Mouse (Mus musculus) CD4-positive, CD25-positive, alpha-beta regulatory T cell, adult 4 months (primary cell): ENCODE data around the gene Ctu2. TPM values are rescaled to one million over a fixed set of nuclear protein-coding genes. Genes with fewer than 3 reads are reported as not detected.

Experiments used
- ATAC-seq: one replicate; pipeline ENCODE4 v1.8.0; 2017
- polyA plus RNA-seq, 2 experiments: library from polyadenylated mRNA; unstranded; fragments of 100-300 nt; shearing (Covaris generic); gene quantifications; one replicate each; pipeline ENCODE4 v1.2.1; 2017

Ctu2 gene
- polyA plus RNA-seq, 2 experiments from 2014 or later: 11.5 to 16.9 TPM

DNA sequence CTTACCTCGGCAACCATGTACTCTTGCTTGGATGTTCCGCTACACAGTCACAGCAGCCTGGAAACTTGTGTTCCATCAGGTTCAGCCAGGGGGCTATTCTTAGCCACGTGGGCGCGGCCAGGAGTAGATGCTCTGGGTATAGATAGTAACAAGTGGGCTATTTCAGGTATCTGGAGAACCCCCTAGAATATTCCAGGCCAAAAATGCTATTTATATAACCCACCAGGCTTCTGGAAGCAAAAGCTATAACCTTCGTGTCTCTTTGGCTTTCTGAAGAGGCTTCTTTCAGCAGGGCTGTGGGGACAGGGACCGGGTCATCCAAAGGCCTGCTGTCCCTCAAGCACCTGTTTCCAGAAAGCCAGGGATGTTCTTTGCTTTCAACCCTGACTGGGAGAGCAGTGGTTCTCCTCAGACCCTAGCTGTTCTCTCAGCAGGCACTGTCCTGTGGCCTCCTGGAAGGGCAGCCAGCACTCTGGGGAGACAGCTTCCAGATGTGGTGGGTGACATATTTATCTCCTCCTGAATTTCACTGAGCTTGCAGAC is 24.7 kb upstream of the Ctu2 start:
- ATAC-seq: no peak

DNA sequence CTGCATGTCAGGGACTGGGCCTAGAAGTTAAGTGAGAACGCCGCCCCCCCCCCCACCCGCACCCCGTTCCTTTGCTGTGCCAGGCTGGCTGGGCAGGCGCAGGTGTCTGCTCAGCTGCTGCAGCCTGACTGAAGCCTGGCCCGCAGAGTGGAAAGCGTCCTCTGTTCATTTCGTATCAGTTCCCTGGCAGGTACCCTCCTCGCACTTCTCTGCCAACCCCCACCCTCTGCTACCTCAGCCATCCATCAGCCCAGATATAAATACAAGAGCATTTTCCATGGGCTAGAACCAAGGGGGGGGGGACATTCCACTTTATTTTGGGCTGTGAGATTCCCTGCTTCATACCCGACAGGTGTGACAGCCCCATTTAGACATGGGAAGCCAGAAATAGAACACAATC is 23.8 kb upstream of the Ctu2 start:
- ATAC-seq: no peak

DNA sequence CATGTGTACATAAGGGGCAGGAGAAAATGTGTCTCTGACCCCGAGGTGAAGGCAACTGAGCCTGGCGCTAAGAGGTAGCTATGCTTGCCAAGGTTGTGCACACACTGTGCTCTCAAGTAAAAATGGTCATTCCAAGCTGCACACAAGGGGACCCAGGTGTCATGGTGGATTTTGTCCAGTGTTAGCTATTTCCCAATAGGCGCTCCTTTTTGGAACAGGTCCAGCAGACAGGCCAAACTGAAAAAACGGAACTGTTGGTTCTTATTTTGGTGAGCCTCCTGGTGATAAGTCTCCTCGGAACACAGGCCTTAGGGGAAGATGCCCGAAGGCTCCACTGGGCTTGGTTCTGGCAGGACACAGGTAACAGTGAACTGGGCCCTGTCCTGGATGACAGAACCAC is 21.5 kb upstream of the Ctu2 start:
- ATAC-seq: no peak

DNA sequence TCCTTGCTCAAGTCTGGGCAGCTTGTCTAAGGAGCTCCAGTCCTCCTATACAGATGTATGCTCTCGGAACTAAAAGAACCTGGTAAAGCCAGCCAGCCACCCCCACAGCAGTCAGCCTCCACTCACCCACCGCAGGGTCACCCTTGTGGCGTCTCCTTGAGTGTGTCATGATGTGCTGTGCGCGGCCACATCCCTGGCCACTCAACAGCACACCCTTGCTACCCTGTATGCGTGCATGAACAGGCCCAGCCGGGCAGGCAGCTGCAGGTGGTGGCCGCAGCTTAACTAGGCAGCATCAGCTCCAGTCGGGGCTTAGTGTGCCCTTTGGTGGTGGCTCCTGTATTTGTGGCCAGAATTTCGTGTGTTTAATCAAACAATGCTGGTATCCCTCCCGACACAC is 18.8 kb upstream of the Ctu2 start:
- no peak for ATAC-seq

DNA sequence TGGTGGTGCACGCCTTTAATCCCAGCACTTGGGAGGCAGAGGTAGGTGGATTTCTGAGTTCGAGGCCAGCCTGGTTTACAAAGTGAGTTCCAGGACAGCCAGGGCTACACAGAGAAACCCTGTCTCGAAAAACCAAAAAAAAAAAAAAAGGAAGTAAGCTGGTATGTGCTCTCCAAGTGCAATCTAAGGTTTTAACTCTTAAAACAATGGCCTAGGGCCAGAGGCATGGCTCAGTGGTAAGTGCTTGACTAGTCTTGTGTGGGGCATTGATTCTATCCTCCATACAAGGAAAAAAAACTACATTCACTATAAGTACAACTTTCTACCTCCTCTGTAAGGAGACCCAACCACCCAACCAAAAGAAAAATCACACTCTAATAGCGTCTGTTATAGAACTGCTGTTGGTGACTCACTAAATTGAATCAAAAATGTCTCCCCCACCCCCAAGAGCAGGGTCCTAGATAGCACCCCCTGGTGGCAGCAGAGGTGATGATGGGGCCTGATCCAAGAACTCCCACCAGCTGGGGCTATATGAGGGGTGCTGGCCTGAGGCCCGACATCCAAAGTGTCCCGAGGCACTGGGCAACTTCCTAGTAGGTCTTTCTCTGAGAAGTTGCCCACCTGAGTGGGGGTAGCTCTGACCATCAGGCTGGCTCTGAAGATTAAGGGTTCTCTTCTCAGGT is 16.6 kb upstream of the Ctu2 start:
- no peak for ATAC-seq

DNA sequence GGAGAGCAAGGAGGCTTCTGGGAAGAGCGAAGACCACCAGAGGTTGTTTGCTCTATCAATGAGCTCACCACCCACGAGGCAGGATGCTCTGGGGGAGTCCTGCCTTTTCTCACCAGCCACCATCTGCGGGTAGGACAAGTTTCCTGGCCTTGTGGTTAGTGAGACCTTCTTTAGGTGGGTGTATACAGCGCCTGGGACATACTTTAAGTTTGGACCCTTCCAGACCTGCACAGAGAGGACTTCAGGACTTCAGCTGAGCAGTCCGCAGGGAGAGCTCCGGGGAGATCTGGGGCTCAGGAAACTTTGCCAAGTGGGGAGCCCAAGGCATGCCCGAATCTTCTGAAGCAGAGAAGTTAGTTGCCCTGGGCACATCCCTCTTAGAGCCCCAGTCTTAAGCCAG is 16.0 kb upstream of the Ctu2 start:
- peak; percentile 53 for ATAC-seq

DNA sequence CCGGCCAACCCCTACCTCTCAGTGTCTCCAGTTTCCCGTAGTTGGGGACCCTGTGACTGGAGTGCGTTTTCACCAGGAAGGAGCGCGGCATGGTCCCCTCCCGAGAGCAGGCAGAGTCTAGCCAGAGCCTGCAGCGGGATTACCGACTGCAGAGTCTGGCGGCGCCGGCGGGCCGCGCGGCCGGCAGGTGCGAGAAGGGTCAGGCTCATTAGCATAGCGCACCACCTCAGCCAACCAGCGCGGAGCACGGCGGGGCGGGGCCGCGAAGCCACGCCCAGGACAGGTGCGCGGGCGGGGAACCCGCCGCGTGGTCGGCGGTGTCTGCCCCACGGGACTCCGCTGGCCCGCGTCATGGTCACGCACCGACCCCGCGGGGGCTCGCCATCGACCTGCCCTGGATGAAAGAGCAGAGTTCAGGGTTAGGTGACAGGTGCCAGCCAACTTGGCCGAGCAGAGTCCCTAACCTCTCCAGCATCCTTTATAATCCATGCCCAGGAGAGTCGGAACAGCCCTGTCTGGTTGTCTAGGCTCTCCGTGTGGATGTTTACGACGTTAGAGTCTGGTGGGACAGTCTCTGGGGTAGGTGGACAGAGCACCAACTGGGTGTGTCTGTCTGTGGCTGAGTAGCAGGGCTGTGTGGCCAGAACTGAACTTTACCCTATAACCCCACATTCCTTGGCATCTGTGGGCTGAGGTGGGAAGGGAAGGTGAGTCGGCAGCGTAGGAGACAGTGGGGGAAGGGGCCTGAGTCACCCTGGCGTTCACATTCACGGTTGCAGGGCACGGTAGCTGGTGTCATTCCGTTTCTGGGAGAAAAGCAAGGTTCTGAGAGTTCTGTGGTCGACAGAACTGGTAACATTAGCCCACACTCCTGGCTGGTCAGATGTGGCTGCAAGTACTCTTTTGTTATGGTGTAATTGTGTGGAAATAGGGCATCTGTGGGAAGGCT is 15.1 kb upstream of the Ctu2 start, which contains the start of gene Snai3:
Gene Snai3, minus strand, starts transcription at position 210 of the 949 bp plus-strand sequence.
- peak; percentile 48 for ATAC-seq

DNA sequence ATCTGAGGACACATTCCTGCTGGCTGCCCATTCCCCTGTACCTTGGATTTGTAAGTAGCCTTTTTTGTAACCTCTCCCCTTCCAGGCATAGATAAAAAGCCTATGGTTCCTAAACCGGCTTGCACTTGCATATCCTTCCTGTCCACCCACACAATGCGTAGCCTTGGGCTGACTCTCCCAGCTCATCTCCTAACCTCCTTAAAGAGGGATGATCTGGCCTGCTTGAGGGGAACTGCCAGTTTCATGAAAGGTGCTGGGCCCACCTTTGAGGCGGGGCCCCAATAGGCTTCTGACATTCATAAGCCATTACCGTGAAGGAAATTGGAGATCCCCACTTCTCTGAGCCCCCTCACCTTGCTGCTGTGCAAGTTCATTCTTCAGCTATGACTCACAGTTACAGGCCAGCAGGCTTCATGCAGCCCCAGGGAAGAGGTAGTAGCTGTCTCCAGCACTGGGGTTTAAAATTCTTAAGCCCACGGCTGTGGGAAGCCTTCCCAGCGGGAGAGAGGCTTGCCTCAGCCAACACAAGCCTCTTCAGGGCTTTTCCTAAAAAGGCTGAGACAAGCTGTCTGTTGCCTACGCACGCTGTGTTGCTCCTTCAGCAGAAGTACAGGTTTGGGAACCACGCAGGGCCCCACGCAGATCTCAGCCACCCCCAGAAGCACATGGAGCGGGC is 14.3 kb upstream of the Ctu2 start:
- no peak for ATAC-seq

DNA sequence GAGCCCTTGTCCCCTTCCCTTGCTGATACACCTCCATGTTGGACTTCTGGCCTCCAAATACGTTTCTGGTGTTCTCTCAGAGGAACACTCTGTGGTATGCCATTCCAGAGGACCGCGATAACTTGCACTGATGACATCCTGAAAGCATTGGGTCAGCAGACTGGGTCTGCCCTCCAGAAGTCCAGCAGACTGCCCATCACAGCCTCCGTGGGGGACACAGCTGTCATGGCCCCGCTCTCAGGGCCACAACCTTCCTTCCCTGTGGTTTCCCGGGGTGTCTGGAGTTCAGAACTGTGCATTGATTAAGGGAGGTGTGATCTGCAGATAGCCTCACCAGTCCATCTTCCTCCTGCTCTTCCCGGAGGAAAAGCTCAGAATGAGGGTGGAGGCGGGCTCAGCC is 13.4 kb upstream of the Ctu2 start:
- no peak for ATAC-seq

DNA sequence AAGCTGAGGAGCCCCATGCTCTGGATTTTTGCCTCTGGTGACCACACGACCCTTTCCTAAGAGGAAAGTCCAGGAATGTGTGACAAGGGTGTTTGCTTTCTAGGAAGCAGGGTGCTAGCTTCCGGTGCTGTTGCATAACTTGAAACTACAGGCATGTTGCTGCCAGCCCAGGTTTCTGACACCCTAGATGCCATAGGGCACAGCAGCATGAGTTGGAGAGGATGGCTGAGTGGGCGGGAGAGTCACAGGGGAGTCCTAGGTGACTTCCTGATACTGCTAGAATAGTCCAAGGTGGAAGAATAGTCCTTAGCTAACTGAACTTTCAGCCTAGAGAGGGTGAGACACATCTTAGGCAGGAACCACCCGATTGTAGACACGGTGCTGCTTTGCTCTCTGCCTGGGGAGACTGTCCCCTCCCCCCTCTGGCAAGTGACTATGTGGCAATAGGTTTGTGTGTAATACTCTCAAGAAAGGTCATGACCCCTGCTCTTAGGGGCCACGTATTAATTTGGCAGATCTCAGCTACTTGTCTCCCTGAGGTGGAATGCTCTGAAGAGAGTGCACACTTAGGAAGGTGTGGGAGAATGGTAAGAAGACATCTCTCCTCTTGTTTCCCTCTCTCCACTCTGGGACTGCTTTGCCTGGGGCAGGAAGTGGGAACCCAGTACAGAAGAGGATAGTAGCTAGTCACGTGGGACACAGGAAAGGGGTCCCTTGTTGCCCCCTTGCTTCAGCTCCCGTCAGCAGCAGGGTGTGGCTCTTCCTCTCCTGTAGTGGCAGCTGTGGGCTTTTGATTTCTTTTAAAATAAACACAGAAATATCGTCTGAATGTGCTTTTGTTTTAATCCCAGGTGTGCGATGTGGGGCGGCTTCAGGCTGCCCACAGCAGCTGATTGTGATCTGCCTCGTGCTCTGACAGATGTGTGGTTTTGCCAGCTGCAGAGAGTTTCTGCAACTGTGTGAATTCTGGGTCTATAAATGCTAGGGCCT is 12.0 kb upstream of the Ctu2 start:
- peak; percentile 27 for ATAC-seq

DNA sequence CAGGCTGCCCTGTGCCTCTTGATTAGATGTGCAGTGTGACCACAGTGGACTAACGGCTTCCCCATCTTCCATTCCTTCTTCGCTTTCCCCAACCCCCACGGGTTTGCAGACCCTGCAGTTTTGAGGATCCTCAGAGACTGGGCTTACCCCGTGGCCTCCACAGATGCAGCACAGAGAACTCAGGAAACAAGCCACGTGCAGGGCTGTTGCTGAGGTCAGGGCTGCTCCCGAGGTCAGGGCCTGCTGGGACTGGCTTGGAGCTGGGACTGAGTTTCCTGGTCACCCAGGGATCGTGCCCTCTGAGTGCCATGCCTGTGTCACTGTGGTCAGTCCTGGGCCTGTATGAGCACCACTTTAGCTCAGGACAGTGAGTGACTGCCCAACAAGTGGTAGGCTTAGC is 11.0 kb upstream of the Ctu2 start:
- ATAC-seq: no peak

DNA sequence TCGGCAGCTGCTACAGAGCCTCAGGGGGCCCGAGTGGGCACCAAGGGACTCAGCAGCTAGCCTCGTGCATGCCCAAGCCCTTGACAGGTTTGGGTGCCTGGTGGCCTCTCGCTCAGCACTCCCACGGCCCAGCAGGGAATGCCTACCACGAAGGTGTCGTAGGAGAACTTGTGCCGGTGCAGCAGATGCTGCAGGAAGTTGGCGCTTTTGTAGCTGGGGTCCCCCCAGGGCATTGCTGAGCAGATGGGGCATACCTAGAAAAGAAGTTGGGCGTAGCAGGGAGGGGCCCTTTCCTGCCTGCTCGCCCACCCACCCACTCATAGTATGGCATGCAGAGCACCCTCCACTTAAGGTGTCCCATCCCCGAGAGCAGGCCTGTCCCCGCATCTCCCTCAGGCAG is 8.1 kb upstream of the Ctu2 start:
- no peak for ATAC-seq

DNA sequence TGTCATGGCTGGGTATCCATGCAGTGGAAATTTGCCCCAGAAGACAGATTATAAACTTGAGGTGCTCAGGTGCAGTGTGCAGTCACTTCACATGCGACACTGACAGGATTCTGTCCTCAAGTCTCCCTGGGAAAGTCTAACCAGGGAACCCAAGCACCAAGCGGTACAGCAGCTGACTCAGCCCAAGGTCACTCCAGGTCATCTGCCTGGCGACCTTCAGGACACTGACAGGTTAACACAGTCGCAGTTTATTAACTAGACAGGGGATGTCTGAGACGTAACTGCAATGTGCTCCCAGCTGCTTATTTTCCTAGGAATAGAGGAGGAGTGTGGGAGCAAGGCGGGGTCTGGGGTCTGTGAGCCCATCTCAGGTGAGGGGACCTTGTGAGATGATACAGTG is 6.5 kb upstream of the Ctu2 start:
- no peak for ATAC-seq

DNA sequence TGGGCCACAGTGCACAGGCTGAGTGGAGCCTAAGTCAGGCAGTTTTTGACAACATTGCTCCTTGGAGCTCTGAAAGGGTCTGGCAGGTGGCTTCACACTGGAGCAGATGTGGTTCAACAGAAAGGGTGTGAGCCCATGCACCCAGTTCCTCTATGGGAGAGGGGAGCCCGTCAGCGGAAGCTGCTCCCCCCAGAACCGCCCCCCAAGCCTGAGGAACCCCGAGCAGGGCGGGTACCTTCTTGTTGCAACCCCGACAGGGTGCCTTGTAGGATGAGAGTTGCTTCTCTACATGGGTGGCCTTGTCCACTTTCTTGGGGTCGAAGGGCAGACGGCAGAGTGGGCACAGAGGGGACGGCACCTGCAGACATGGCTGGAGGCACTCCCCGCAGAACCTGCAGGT is 6.0 kb upstream of the Ctu2 start:
- ATAC-seq: no peak

DNA sequence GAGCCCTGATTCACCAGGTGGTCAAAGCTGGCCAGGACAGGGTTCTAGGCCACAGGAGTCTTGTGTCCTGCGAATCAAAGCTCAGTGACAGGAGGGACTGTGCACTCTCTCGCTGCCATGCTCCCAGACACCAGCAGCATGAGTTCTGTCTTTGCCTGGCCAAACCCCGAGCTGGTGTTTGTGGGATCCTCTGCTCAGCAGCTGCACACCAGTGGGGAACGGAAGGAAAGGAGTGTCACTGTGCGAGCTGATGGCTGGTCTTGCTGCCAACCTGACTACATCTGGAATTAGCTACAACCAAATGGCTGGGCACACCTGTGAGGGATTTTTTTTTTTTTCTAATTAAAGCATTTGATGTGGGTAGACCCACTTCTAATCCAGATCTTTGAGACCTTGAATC is 5.3 kb upstream of the Ctu2 start:
- no peak for ATAC-seq

DNA sequence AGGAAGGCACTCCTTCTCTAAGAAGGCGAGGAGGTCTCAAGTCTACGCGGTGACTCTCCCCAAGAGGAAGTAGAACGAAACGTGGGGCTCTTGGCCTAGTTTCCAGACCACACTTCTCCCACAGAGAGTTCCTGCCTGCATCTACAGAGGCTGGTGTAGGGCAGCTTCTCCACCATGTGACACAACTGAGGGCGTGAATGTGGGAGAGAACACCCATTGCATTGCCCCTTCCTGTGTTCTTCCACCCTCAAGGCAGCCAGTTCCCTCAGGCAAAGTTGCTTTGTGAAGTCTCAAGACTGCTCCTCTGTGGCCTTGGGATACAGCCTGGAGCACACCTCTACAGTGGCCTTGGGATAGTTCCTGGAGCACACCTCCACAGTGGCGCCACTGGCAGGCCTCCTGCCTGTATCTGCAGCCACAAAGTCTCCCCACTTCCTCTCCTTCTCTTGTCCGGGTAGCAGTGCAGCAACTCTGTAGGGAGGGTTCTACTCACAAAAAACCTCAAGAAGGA is 2.0 kb upstream of the Ctu2 start:
- peak; percentile 32 for ATAC-seq

DNA sequence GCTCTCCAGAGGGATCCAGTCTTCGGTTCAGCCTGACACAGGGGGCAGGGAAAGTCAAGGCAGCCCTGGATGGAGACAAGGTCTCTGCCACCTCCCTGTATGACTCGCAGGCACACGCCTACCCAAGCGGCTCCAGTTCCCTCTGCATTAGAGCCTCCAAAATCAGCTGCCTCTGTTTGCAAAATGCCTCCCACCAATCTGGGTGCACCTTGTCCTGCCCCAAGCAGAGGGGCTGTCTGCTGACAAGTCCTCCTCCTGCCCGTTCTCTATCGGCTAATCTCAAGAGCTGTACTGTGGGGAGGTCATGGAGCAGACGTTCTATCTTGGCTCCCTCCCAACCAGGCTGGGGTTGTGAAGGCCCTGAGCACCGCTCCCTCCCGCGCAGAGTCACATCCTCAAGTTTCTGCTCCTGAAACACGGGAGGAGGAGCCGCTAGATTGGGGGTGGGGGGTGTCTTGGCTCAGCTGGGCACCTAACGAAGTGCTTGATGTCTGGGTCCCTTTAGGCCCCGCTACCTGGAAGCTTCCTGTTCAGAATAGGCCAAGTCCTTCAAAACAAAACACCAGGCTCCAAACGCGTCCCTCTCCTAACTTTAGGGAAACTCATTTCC is 887 bp upstream of the Ctu2 start:
- peak; percentile 12 for ATAC-seq

DNA sequence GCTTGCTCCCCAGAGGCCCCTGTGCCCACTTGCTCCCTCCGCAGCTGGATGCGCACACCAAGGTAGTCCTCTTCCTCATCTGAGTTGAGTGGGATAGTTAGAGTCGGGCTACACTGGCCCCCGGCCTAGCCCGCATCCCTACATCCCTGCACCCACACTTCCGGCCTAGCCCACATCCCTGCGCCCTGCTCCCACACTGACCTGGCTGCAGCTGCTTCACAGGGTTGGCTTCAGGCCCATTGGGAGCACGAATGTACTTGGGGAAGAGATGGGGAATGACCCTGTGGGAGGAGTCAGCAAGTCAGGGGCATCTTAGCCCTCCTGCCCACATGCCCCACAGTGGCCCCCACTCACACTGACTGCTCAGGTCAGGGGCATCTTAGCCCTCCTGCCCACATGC is 6.5 kb downstream of the Ctu2 start:
- ATAC-seq: no peak

DNA sequence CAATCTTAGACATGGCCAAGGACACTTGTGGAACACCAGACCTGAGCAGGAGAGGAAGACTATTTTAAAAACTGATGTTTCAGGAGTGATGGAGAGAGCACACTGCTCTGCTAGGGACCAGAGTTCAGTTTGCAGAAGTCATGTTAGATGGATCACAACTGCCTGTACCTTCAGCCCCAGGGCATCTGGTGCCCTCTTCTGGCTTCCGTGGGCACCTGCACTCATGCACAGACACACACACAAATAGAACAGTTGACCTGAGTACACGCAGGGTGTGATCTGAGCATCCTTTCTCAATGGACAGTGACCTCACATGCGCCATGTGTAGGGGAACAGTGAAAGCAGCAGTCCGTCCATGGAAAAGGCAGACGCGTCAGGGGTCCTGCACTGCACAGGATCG is 7.9 kb downstream of the Ctu2 start:
- no peak for ATAC-seq

DNA sequence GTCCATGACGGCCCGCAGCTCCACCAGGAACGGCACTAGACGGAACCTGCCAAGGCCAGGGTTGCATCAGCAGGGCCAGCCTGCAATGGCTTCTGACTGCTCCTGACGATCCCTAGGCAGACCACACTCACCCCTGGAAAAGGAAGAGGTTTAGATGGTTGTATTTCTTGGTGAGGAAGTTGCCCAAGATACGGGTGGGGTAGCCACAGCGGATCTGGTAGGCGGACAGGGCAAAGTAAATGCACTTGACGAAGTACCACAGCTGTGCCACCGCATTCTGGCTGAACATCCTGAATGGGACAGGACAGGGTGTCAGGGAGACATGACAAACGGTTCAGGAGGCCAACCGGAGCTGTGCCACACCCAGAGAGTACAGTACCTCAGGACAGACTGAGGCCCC is 8.9 kb downstream of the Ctu2 start:
- ATAC-seq: no peak

DNA sequence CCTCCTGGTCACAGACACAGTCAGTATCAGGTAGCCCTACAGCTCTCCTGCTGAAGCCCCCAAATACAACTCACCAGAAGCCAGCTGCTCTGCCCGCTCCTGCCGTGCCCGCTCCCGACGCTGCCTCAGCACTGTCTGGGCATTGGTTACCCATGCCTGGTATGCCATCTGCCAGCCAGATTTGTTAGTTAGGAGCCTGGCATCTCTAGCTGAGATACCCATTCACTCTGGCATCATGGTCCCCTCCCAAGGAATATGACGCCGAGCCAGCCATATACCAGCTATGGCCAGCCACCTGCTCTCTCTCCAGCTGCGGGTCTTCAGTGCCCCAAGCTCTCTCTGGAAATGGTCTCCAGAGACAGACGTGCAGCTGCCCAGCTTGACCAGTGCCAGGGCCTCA is 12.4 kb downstream of the Ctu2 start:
- no peak for ATAC-seq
